Mouse (Mus musculus) G1E (cell line): ENCODE results near the gene Cfl2.

Source experiments
- CTCF ChIP-seq: IDR thresholded peaks from 2 replicates; pipeline ENCODE4 v1.5.1; 2012; ENCODE audit warnings: low read depth, low read length, inconsistent platforms, mixed read lengths
- GATA2 ChIP-seq: IDR thresholded peaks from 2 replicates; pipeline ENCODE4 v1.6.1; 2012; ENCODE audit warnings: low read depth, low read length, inconsistent platforms, borderline replicate concordance

DNA sequence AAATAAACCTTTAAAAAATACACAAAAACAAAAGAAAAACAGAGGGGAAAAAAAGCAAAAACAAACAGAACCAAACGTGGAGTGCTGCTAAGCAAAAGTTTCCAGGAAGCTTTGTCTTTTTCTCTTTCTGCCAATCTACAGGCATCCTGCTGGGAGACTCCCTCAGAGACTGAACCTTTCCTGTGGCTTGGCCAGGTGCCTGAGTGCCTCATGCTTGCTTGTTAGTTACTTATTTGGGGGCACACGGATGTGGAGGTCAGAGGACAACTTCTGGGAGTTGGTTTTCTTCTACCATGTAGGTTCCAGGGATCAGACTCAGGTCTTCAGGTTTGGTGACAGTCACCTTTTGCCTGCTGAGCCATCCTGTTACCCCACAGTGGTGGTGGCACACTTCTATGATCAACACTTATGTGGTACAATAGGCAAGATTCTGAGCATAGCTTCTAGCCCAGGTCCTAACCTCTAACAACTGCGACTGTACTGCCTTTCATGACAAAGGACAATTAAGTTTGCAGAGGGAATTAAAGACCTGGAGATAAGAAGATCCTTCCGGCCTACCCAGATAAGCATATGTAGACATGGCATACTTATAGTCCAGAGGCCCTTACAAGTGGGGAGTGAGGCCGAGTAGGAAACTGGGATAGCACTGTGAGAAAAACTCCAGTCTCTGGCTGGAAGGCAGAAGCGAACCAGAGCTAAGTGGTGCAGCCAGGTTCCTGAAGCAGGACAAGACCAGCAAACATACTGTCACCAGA is 43.3 kb downstream of the Cfl2 start:
- TF ChIP-seq GATA2 (no peak), CTCF (no peak)
